Mouse (Mus musculus) hindbrain, embryonic 11.5 days (tissue): ENCODE measurements at regions not wholly inside any gene's neighbourhood (a gene's known extent, or its start where the extent isn't known, plus 50 kb on each side); places are given as distances from the start of the nearest gene placed in this dataset.
"Not testable (repeated sequence)": the region's sequence is repeated elsewhere in the genome, so short reads cannot be mapped to it uniquely, and the experiment has no call there.

Source experiments
- ATAC-seq: fragments of 200-750 bp; cut with Nextera tagmentation; 2 replicates; pipeline ENCODE4 v1.8.0; 2017; ENCODE audit warnings: mild to moderate bottlenecking, moderate TSS enrichment, moderate library complexity; ENCODE audit not compliant: low FRiP score
- DNase-seq: peaks from one replicate; pipeline ENCODE4 v3.0.0-alpha.2; 2015; ENCODE audit warnings: low spot score
- H3K27ac ChIP-seq: fragments of 300-500 bp; sonication (generic); 2 replicates; pipeline ENCODE4 v1.5.1; 2014; ENCODE audit warnings: mild to moderate bottlenecking, low read depth, low read length
- H3K27me3 ChIP-seq: fragments of 300-500 bp; sonication (generic); 2 replicates; pipeline ENCODE4 v1.6.1; 2014; ENCODE audit warnings: mild to moderate bottlenecking, low read length, moderate library complexity, mixed read lengths; ENCODE audit not compliant: control insufficient read depth, insufficient read depth
- H3K36me3 ChIP-seq: fragments of 300-500 bp; sonication (generic); 2 replicates; pipeline ENCODE4 v1.6.1; 2014; ENCODE audit warnings: mild to moderate bottlenecking, low read length, moderate library complexity, mixed read lengths; ENCODE audit not compliant: control insufficient read depth, insufficient read depth
- H3K4me1 ChIP-seq: fragments of 300-500 bp; sonication (generic); replicated peaks from 2 replicates; pipeline ENCODE4 v1.6.1; 2014; ENCODE audit warnings: low read length, mixed read lengths; ENCODE audit not compliant: control insufficient read depth, insufficient read depth
- H3K4me2 ChIP-seq: fragments of 300-500 bp; sonication (generic); replicated peaks from 2 replicates; pipeline ENCODE4 v1.6.1; 2014; ENCODE audit warnings: mild to moderate bottlenecking, low read depth, low read length
- H3K4me3 ChIP-seq: fragments of 300-500 bp; sonication (generic); 2 replicates; pipeline ENCODE4 v1.5.1; 2014; ENCODE audit warnings: low read depth, low read length
- H3K9ac ChIP-seq: fragments of 300-500 bp; sonication (generic); 2 replicates; pipeline ENCODE4 v1.6.1; 2014; ENCODE audit warnings: low read depth, low read length
- H3K9me3 ChIP-seq: fragments of 300-500 bp; sonication (generic); 2 replicates; pipeline ENCODE4 v1.6.1; 2016; ENCODE audit warnings: low read length; ENCODE audit not compliant: control insufficient read depth
- WGBS: fragments of 180-500 bp; shearing (Covaris S2); extraction: QIAGEN DNeasy Blood & Tissue Kit; methylation state at CpG from one replicate; pipeline ENCODE4 v1.1.7; 2014; 5-methylcytosine and 5-hydroxymethylcytosine counted together

DNA sequence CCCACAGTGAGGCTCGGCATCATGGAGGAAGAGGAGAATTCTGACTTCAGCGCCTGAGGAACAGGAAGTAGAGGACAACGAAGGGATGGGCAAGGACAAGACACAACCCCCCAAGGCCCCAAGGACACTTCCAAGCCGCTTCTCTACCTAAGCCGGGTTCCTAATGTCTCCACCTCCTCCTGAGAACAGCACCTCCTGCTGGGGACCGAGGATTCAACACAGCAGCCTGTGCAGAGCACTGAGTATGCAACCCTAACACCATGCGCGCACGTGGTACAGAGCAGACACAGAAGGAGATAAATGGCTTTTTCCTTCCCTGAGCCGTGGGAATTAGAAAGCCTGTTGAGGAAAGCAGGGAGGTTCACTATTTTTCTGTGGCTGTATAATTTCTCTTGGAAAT, 64.2 kb upstream of the Xcl1 start:
- WGBS: 67% methylated on average over 10 of the region's 10 CpGs
- H3K36me3 ChIP-seq: no peaks in the 10 kb centered on the region
- no peaks in the 10 kb centered on the region for H3K27me3 ChIP-seq
- H3K27ac ChIP-seq: no peak overlapping the region
- DNase-seq (peak; percentile 33), ATAC-seq (peak; percentile 60; the same call in 1 of the 2 replicates)
- H3K4me2 ChIP-seq: no peak overlapping the region
- no peaks in the 10 kb centered on the region for H3K9me3 ChIP-seq
- H3K4me1 ChIP-seq: no peaks in the 10 kb centered on the region
- H3K4me3 ChIP-seq: no peak overlapping the region
- no peak overlapping the region for H3K9ac ChIP-seq

DNA sequence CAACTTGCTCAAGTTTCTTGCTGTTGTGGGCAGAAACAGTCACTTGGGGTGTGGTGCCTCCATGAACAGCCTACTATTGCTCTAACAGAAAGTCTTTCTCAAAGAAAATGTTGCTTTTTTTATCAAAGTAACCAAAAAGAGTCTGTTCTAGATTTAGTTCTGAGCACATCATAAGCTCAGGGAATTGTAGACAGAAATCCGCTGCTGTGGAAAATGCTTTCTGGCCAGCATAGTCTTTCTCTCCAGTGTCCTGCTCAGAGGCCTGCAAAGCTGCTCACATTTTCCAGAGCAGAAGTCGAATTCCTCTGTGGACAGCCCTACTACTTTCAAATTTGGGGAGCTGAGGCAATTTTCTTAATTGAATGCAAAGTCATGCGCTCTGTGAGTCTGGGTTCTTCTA, 63.3 kb upstream of the Xcl1 start:
- H3K27me3 ChIP-seq: no peaks in the 10 kb centered on the region
- ATAC-seq (no peak), DNase-seq (no peak)
- H3K4me2 ChIP-seq: no peak overlapping the region
- no peak overlapping the region for H3K4me3 ChIP-seq
- no peaks in the 10 kb centered on the region for H3K4me1 ChIP-seq
- H3K9ac ChIP-seq: no peak overlapping the region
- H3K27ac ChIP-seq: no peak overlapping the region
- H3K36me3 ChIP-seq: no peaks in the 10 kb centered on the region
- WGBS: 88% methylated on average over 3 of the region's 3 CpGs
- H3K9me3 ChIP-seq: no peaks in the 10 kb centered on the region

DNA sequence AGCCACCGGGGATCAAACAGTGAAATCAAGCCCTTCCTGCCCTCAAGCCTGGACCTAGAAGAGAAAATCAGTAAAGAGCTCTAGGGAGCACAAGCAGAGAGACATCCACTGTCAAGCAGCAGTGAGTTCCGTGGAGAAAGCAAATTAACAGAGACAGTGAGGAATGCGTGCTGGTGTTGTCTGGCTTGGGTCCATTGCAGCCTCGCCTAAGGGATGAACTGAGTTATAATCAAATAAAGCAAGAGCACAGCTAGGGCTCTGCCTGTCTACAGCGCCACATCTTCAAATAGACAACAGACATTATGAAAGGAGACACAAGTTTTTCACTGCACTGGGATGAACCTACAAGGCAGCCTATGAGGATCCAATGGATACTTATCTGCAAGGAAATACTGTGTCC, 62.3 kb upstream of the Xcl1 start:
- no peaks in the 10 kb centered on the region for H3K36me3 ChIP-seq
- 67% methylated on average over 5 of the region's 5 CpGs for WGBS
- no peak for ATAC-seq

DNA sequence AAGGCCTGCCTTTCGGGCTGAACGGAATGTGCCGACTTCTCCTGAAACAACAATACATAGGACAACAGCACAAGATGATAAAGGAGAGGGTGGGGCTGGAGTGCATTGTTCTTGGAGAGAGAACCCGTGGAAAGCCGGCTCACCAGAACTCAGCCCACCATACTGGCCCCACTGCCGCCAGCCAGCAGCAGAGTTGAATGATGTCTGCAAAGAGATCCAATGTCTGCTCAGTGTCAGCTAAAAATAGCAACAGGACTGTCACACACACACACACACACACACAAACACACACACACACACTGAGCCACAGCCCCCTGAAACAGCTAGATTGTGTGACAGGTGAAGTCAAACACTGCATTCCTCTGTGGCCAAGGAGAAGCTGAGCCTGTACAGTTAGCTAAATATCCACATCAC, 58.9 kb upstream of the Xcl1 start:
- 15% methylated on average over 6 of the region's 6 CpGs for WGBS
- Histone ChIP-seq H3K9ac (no peak overlapping the region), H3K27ac (no peak overlapping the region), H3K4me3 (no peak overlapping the region), H3K36me3 (no peaks in the 10 kb centered on the region), H3K4me2 (no peak overlapping the region), H3K4me1 (no peaks in the 10 kb centered on the region), H3K27me3 (no peaks in the 10 kb centered on the region), H3K9me3 (no peaks in the 10 kb centered on the region)
- ATAC-seq: 0 out of 2 replicates have a peak, but pooled peaks have one; percentile 40
- peak; percentile 10 for DNase-seq

More for the DNA sequence above, 62.3 kb upstream of the Xcl1 start:
- H3K9ac ChIP-seq: no peak overlapping the region
- no peak overlapping the region for H3K27ac ChIP-seq
- H3K9me3 ChIP-seq: no peaks in the 10 kb centered on the region
- DNase-seq: no peak
- no peaks in the 10 kb centered on the region for H3K27me3 ChIP-seq
- H3K4me2 ChIP-seq: no peak overlapping the region
- H3K4me3 ChIP-seq: no peak overlapping the region
- no peaks in the 10 kb centered on the region for H3K4me1 ChIP-seq

DNA sequence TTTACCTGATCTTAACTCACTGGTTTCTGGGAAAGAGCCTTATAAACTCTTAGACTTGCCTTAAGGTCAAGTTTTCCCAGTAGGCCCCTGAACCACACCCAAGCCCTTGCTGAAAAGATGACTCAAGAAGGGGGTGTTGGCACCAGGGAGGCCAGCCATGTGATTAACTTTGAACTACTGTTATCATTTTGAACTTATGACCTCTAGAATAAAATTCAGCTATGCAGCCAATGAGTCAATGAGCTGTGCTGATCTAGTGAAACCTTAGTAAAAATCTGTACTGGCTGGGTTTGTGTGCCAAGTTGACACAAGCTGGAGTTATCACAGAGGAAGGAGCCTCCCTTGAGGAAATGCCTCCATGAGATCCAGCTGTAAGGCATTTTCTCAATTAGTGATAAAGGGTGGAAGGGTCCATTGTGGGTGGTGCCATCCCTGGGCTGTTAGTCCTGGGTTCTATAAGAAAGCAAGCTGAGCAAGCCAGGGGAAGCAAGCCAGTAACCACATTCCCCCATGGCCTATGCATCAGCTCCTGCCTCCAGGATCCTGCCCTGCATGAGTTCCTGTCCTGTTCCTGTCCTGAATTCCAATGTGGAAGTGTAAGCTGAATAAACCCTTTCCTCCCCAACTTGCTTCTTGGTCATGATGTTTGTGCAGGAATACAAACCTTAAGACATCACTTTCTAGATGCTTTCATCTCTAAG, 58.0 kb upstream of the Xcl1 start:
- H3K27me3 ChIP-seq, H3K27ac ChIP-seq, H3K9ac ChIP-seq, ATAC-seq, H3K4me1 ChIP-seq, DNase-seq, H3K4me2 ChIP-seq, H3K36me3 ChIP-seq, H3K9me3 ChIP-seq, H3K4me3 ChIP-seq: not testable (repeated sequence)

DNA sequence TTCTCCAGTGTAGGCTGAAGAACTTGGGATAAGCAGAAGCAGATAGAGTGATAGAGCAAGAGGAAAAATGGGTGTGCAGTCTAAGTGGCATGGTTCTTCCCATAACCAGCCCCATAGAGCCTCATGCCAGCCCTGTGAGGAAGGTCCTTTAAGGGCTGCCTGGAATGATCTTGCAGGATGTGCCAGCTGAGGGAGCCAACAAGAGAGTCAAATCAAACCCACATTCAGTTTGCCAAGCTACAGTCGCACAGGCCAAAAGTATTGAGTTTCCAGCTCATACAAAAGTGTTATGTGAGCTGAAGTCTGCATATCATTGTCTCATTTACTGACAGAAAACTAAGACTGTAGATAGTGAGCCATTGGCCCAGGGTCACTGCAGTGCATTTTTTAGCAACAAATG, 53.7 kb upstream of the Xcl1 start:
- Histone ChIP-seq H3K9ac (no peak overlapping the region), H3K4me1 (no peaks in the 10 kb centered on the region), H3K27ac (no peak overlapping the region), H3K4me3 (no peak overlapping the region), H3K36me3 (no peaks in the 10 kb centered on the region), H3K27me3 (no peaks in the 10 kb centered on the region), H3K4me2 (no peak overlapping the region), H3K9me3 (no peaks in the 10 kb centered on the region)
- ATAC-seq: no peak
- 93% methylated on average over 1 of the region's 1 CpGs for WGBS
- no peak for DNase-seq

DNA sequence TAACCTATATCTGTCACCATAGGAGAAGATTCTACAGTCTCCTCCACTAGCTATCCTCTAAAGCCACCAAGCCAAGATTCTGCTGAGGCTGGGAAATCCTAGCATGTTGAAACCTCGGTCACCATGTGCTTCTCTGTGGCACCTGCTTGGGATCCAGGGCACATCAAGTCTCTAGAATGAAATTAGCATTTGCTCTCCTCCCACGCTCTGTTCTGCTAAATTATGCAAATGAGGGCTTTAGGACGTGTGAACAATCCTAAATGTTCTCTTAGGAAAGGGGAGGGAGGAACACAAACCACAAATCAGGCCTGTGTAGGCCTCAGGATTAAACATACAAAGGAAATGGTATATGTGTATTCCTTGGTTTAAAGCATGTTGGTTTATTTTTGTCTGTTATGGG, 52.9 kb upstream of the Xcl1 start:
- Histone ChIP-seq H3K9me3 (no peaks in the 10 kb centered on the region), H3K4me3 (no peak overlapping the region), H3K9ac (no peak overlapping the region), H3K27ac (no peak overlapping the region), H3K4me2 (no peak overlapping the region), H3K4me1 (no peaks in the 10 kb centered on the region), H3K27me3 (no peaks in the 10 kb centered on the region), H3K36me3 (no peaks in the 10 kb centered on the region)
- peak; percentile 85 for ATAC-seq
- no peak for DNase-seq
- WGBS: 36% methylated on average over 3 of the region's 3 CpGs

DNA sequence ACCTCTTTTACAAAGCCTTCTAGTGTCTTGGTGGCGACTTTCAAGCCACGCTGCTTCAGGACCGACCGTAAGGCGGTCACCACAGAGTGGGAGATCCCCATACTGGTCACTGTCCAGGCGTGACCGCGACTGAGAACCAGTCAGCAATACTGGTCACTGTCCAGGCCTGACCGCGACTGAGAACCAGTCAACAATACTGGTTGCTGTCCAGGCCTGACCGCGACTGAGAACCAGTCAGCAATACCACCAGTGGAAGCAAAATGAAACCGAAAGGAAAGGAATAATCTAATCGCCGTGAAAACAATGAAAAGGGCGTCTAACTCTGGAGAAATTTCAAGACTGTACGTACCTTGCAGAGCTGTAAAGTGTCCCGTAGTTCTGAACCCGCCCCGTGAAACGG, 50.2 kb upstream of the Xcl1 start:
- not testable (repeated sequence) for H3K4me2 ChIP-seq, DNase-seq, H3K27me3 ChIP-seq, H3K9me3 ChIP-seq, H3K4me1 ChIP-seq, ATAC-seq, H3K9ac ChIP-seq, H3K4me3 ChIP-seq, H3K27ac ChIP-seq, H3K36me3 ChIP-seq
- WGBS: 96% methylated on average over 21 of the region's 21 CpGs
